Mouse (Mus musculus) gastrocnemius, adult 2 months (tissue): ENCODE measurements at regions not wholly inside any gene's neighbourhood (a gene's known extent, or its start where the extent isn't known, plus 50 kb on each side); places are given as distances from the start of the nearest gene placed in this dataset.
"Not testable (repeated sequence)": the region's sequence is repeated elsewhere in the genome, so short reads cannot be mapped to it uniquely, and the experiment has no call there.

Experiments used
- DNase-seq: peaks from one replicate; pipeline ENCODE4 v3.0.0; 2022
- H3K27ac ChIP-seq: fragments of 200-600 bp; 2 replicates; pipeline ENCODE4 v1.8.1; 2022; ENCODE audit warnings: mild to moderate bottlenecking
- H3K4me3 ChIP-seq: fragments of 200-600 bp; 2 replicates; pipeline ENCODE4 v1.8.1; 2022; ENCODE audit warnings: mild to moderate bottlenecking, moderate library complexity
- CTCF ChIP-seq: fragments of 200-600 bp; IDR thresholded peaks from 2 replicates; pipeline ENCODE4 v1.8.1; 2022; ENCODE audit warnings: antibody characterized with exemption, mild to moderate bottlenecking, moderate library complexity
- intact Hi-C: fragments of 180-260 bp; cut with DNase I; formaldehyde crosslinking; loops from one replicate; pipeline ENCODE4 v1.15.1; 2025

DNA sequence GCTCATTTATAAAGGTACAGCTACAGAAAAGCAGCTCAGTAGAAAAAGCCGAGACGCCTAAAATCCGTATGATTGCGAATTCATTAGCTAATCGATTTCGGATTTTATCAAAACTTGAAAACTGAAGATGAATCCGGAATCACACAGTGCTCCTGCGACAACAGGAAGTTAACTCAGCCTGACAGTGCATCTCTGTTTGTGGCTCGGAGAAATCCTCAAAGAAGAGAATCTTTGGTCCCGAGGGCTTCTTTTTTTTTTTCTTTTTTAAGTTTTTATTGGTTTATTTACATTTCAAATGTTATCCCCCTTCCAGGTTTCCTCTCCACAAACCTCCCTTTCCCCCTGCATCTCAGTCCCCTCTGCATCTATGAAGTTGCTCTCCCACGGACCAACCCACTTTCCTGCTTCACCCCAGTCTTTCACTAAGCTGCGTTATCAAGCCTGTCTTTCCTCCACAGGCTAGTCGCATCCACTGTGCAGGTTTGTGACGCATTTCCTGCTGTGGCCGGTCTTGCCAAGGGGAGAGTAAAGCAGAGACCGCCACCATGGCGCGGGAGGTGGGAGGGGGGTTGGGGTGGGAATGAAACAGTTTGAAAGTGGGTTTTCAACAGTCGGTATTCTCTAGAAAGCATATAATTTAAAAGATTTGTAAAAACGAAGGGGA lies 593.4 kb upstream of the Snrpn start:
- H3K27ac ChIP-seq, H3K4me3 ChIP-seq, intact Hi-C loops, DNase-seq: not testable (repeated sequence)

DNA sequence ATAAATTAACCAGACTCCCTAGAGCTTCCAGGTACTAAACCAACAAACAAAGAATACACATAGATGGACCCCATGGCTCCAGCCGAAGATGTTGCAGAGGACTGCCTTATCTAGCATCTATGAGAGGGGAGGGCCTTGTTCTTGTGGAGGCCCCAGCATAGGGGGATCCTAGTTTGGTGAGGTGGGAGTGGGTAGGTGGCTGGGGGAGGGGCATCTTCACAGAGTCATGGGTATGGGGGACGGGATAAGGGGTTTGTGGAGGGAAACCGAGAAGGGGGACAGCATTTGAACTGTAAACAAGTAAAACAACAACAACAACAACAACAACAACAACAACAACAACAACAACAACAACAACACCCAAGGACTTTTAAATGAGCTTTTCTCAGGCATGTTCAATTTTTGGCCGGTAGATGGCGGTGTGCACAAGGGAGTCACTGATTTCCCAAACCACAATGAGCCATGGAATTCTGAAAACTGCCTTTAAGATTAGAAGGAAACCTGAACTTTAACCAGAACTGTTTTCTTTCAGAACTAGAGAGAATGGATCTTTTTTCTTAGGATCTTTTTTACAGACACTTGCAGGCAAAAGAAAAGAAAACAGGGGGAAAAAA lies 588.2 kb upstream of the Snrpn start:
- intact Hi-C loops, H3K27ac ChIP-seq: not testable (repeated sequence)
- TF ChIP-seq CTCF, result peak; percentile 38

More for the DNA sequence above, 588.2 kb upstream of the Snrpn start:
- not testable (repeated sequence) for H3K4me3 ChIP-seq, DNase-seq
